Mouse (Mus musculus) lung, postnatal 0 days (tissue): Measurements from ENCODE around the gene Slc6a2.

ENCODE experiments used
- CTCF ChIP-seq: IDR thresholded peaks from 2 replicates; pipeline ENCODE4 v1.5.1; 2016; ENCODE audit warnings: antibody characterized with exemption, mild to moderate bottlenecking
- EP300 ChIP-seq: IDR thresholded peaks from 2 replicates; pipeline ENCODE4 v1.6.1; 2016; ENCODE audit warnings: antibody characterized with exemption, mild to moderate bottlenecking, control low read depth

GRCm38 (mm10) chr8:93040776-93041567 is 81.1 kb downstream of the Slc6a2 start:
- TF ChIP-seq CTCF (no peak), EP300 (no peak)
